Mouse (Mus musculus) E14TG2a.4 (cell line): Measurements from ENCODE around the gene Gm6370.

ENCODE experiments used
- CTCF ChIP-seq: conservative IDR thresholded peaks from 2 replicates; pipeline ENCODE4 v1.5.1; 2014; ENCODE audit warnings: low read length
- NANOG ChIP-seq: IDR thresholded peaks from 2 replicates; pipeline ENCODE4 v1.6.1; 2014; ENCODE audit warnings: borderline replicate concordance, low read length, mixed read lengths
- POU5F1 ChIP-seq: IDR thresholded peaks from 2 replicates; pipeline ENCODE4 v1.6.1; 2014; ENCODE audit warnings: low read length, borderline replicate concordance

DNA sequence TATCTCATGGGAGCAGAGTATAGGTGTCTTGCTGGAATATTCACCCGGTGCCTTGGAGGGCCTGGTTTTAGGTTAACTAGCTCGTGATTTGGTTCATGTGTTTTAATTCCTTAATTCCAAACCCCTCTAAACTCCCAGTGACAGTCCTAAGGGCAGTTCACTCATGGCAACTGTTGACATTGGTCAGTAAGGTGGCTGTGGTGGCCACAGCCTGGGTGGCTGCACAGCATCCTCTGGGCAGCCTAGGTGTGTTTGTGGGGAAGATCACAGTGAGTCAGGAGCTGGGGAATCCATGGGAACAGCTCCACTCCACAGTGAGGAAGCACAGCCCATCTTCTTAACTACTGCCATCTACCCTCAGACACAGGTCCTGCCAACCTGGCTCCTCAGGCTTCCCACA is 44.5 kb upstream of the Gm6370 start:
- no peak for TF ChIP-seq CTCF
- TF ChIP-seq POU5F1 = no peak
- TF ChIP-seq NANOG = no peak
